In the genomic region with DNA sequence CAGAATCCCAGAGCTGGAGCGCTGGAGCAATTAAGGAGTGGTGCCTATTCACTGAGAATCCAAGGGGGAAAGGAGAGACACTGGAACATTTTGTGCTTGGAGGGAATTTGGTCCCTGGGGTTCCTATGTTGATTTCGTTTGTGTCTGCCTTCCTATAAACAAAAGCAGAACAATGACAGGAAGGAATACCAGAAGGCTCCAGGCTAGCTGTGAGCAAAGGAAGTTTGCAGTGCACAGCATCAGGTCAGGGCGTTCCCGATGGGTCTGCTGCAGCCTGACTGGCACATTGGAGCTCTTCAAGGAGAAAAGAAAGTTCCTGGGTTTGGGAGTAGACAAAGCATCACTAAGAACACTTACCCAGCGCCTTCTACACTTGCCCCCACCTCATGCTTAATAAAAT, we compare ENCODE assay signal across 9 mouse cellular contexts. TPM values are rescaled to one million over a fixed set of nuclear protein-coding genes. Genes with fewer than 3 reads are reported as not detected.
DNase-seq lines count a peak whose midpoint lies in the region; ATAC-seq and TF ChIP-seq lines count a peak whose summit lies in the region.
"Had no signal": no experiment of that assay in that cellular context is flagged by ENCODE, and none has a peak within 500 bp of the region (broad histone marks: within the 10 kb centered on the region; RNA-seq: fewer than 3 reads in every experiment).

No protein-coding gene starts in this region.

- H3K27ac ChIP-seq in left cerebral cortex, adult 2 months = peak overlapping the region; percentile 97
- H3K27ac ChIP-seq in neural tube, embryonic 15.5 days (replicated peaks) = peak overlapping the region; percentile 3; the same call in 1 of the 2 replicates

- no peaks in the 10 kb centered on the region for H3K36me3 ChIP-seq in neural tube, embryonic 15.5 days

- WGBS in neural tube, embryonic 15.5 days = 13% methylated on average over 5 of the region's 5 CpGs

- no peak for DNase-seq in left cerebral cortex, adult 2 months (ENCODE audit: extremely low spot score in 1 of 2, low spot score in 2 of 2)
- no peak for DNase-seq in left cerebral cortex, adult 9 months (ENCODE audit: low spot score in 2 of 2)
- DNase-seq in gastrocnemius, postnatal 14 days = peak; percentile 7
- DNase-seq in kidney, postnatal 14 days = peak; percentile 41
- DNase-seq in layer of hippocampus, adult 9-10 months (ENCODE audit: low spot score) = no peak
- DNase-seq in layer of hippocampus, adult 9-11 months = no peak
- no peak for DNase-seq in MN1 (ENCODE audit: low spot score)

- no peaks in the 10 kb centered on the region for H3K9me3 ChIP-seq in neural tube, embryonic 15.5 days (replicated peaks)

- intact Hi-C loops in left cerebral cortex, adult 2 months (cut with DNase I) = loop anchor here (2.0 to 10.0 kb wide), 7 partner anchors 90 to 1361 kb away; no protein-coding TSS in a partner anchor
- intact Hi-C loops in gastrocnemius, postnatal 14 days (cut with DNase I; ENCODE audit: low total_unique reads) = no loop called here

- H3K4me3 ChIP-seq in left cerebral cortex, adult 2 months = peak overlapping the region; percentile 67
- H3K4me3 ChIP-seq in neural tube, embryonic 15.5 days (replicated peaks) = peak overlapping the region; percentile 77

- no peak for TF ChIP-seq CTCF in left cerebral cortex, adult 2 months (IDR thresholded peaks at IDR 0.05)

- H3K4me1 ChIP-seq in neural tube, embryonic 15.5 days = peaks cover 20% of the 10 kb centered on the region

- H3K9ac ChIP-seq in neural tube, embryonic 15.5 days (replicated peaks) = peak overlapping the region; percentile 77

- no peaks in the 10 kb centered on the region for H3K27me3 ChIP-seq in neural tube, embryonic 15.5 days (replicated peaks)

- no peak for ATAC-seq in neural tube, embryonic 15.5 days (ENCODE audit: low FRiP score)

- H3K4me2 ChIP-seq in neural tube, embryonic 15.5 days = peak overlapping the region; percentile 90

RNA-seq across cellular contexts. Expression of a gene that starts 1.9 kb away (rescaled TPM):
- 10 to 100 TPM; 95.1 to 98.3 TPM for total RNA-seq in left cerebral cortex, adult 2 months (2021)
- 10 to 100 TPM in 1 of 2 experiments, 1 to 10 TPM in 1; 7.1 to 11.4 TPM for total RNA-seq in gastrocnemius, postnatal 14 days (2021)
- polyA plus RNA-seq in neural tube, embryonic 15.5 days (2015; fragmentation: Nextera tagmentation; extraction: Ambion mirVana) = 41.8 and 48.5 TPM in 2 replicates
- total RNA-seq: hematopoietic stem cell, adult 5-6 weeks had no signal

Comparison
In these comparisons a context has a peak if more than half of its experiments do, and no peak if none do; other contexts are left out.
1. DNase-seq: peak in gastrocnemius, postnatal 14 days (single experiment) and kidney, postnatal 14 days (single experiment); none in left cerebral cortex, adult 2 months (0 of 2), left cerebral cortex, adult 9 months (0 of 2), layer of hippocampus, adult 9-10 months (single experiment), layer of hippocampus, adult 9-11 months (single experiment) and MN1 (single experiment).
2. RNA of a gene that starts 1.9 kb away (total RNA-seq): 95.1 to 98.3 TPM in left cerebral cortex, adult 2 months; 7.1 to 11.4 TPM in gastrocnemius, postnatal 14 days; every median in the first group is over 4 times any median in the second.